Mouse (Mus musculus): ENCODE measurements around the gene Trim28. TPM values are rescaled to one million over a fixed set of nuclear protein-coding genes. Genes with fewer than 3 reads are reported as not detected.

Gene Trim28
- total and polyA plus RNA-seq, 3 experiments, result 104 to 1,160 (median 702) TPM

- Histone ChIP-seq H3K9ac (ENCODE audit: control insufficient read depth, low read depth, low read length, poor library complexity, severe bottlenecking) (peak overlapping the region; percentile 76), H3K27me3 (ENCODE audit: control insufficient read depth in 1 of 2, insufficient read depth in 2 of 2, low read length in 2 of 2) (no peaks in the 10 kb centered on the region), H3K36me3 (ENCODE audit: control insufficient read depth in 1 of 2, insufficient read depth in 2 of 2, low read length in 2 of 2) (peaks cover 4 to 7% of the 10 kb centered on the region in 2 experiments; a peak in 3 of 4 replicates), H3K4me1 (ENCODE audit: control insufficient read depth in 1 of 2, insufficient read depth in 2 of 2, low read length in 2 of 2) (peaks cover 0 to 19% of the 10 kb centered on the region in 2 experiments; a peak in 1 of 4 replicates), H3K9me3 (replicated peaks; ENCODE audit: insufficient read depth, low read length) (no peaks in the 10 kb centered on the region), H3K27ac (ENCODE audit: control insufficient read depth, low read depth, low read length) (peak overlapping the region; percentile 86), H3K4me3 (ENCODE audit: control insufficient read depth in 1 of 2, insufficient read depth in 1 of 2, low read depth in 2 of 2, low read length in 2 of 2) (peak overlapping the region; percentile 58 to 77), H3K79me2 (ENCODE audit: control insufficient read depth, insufficient read depth, low read length, poor library complexity) (peaks cover 27% of the 10 kb centered on the region)
- TF ChIP-seq NRF1 (IDR thresholded peaks at IDR 0.05; ENCODE audit: insufficient read depth, low read depth, low read length, poor library complexity, severe bottlenecking) (no peak), MXI1 (IDR thresholded peaks at IDR 0.05; ENCODE audit: low read depth, low read length) (no peak), USF2 (IDR thresholded peaks at IDR 0.05; ENCODE audit: borderline replicate concordance in 1 of 2, insufficient read depth in 1 of 2, low read depth in 1 of 2, low read length in 2 of 2) (no peak), TCF12 (IDR thresholded peaks at IDR 0.05; ENCODE audit: low read depth, low read length) (no peak), JUND (IDR thresholded peaks at IDR 0.05; ENCODE audit: low read depth, low read length) (no peak), POLR2AphosphoS2 (IDR thresholded peaks at IDR 0.05; ENCODE audit: low read length) (no peak), ETS1 (IDR thresholded peaks at IDR 0.05; ENCODE audit: low read depth, low read length) (no peak), ZKSCAN1 (IDR thresholded peaks at IDR 0.05; ENCODE audit: low read depth, low read length) (no peak), TBP (IDR thresholded peaks at IDR 0.05; ENCODE audit: low read depth, low read length) (no peak), ZMIZ1 (IDR thresholded peaks at IDR 0.05; ENCODE audit: low read depth, low read length) (peak; percentile 31; the same call in 1 of the 2 replicates), MYB (IDR thresholded peaks at IDR 0.05; ENCODE audit: low read depth, low read length) (no peak), KAT2A (conservative IDR thresholded peaks at IDR 0.05; ENCODE audit: low read depth, low read length) (no peak), ZC3H11A (IDR thresholded peaks at IDR 0.05; ENCODE audit: low read depth, low read length) (no peak), E2F4 (IDR thresholded peaks at IDR 0.05; ENCODE audit: borderline replicate concordance, low read depth, low read length) (no peak), USF1 (IDR thresholded peaks at IDR 0.05; ENCODE audit: low read depth, low read length) (no peak), UBTF (IDR thresholded peaks at IDR 0.05; ENCODE audit: borderline replicate concordance, insufficient read depth, low read depth, low read length) (no peak), POLR2A (IDR thresholded peaks at IDR 0.05; ENCODE audit: control insufficient read depth in 1 of 2, insufficient read depth in 1 of 2, low read depth in 1 of 2, low read length in 2 of 2, poor library complexity in 1 of 2) (0 out of 4 replicates have a peak, but pooled peaks of 1 of the 2 experiments have one; percentile 21), MAX (IDR thresholded peaks at IDR 0.05; ENCODE audit: low read length) (no peak)
- peak; percentile 49 for DNase-seq (ENCODE audit: low read depth, low spot score)
These were observed 34.7 kb downstream of the Trim28 start for GRCm38 (mm10) chr7:13033451-13034147.

Data from MEL (cell line).